Mouse (Mus musculus) liver, embryonic 11.5 days (tissue): ENCODE measurements at regions not wholly inside any gene's neighbourhood (a gene's known extent, or its start where the extent isn't known, plus 50 kb on each side); places are given as distances from the start of the nearest gene placed in this dataset.

ENCODE experiments used
- ATAC-seq: fragments of 200-750 bp; cut with Nextera tagmentation; replicated peaks from 2 replicates; pipeline ENCODE4 v1.8.0; 2017; ENCODE audit warnings: moderate number of reproducible peaks, mild to moderate bottlenecking, moderate TSS enrichment, moderate library complexity; ENCODE audit not compliant: low FRiP score
- DNase-seq: peaks from one replicate; pipeline ENCODE4 v3.0.0-alpha.2; 2017; ENCODE audit warnings: low spot score
- H3K27ac ChIP-seq: fragments of 300-500 bp; sonication (generic); 2 replicates; pipeline ENCODE4 v1.5.1; 2014; ENCODE audit warnings: mild to moderate bottlenecking, low read depth, low read length, control low read depth
- H3K27me3 ChIP-seq: fragments of 300-500 bp; sonication (generic); replicated peaks from 2 replicates; pipeline ENCODE4 v1.6.1; 2014; ENCODE audit warnings: low read length, mixed read lengths; ENCODE audit not compliant: control insufficient read depth, insufficient read depth
- H3K36me3 ChIP-seq: fragments of 300-500 bp; sonication (generic); 2 replicates; pipeline ENCODE4 v1.6.1; 2014; ENCODE audit warnings: mild to moderate bottlenecking, low read length, moderate library complexity, mixed read lengths; ENCODE audit not compliant: control insufficient read depth, insufficient read depth
- H3K4me1 ChIP-seq: fragments of 300-500 bp; sonication (generic); replicated peaks from 2 replicates; pipeline ENCODE4 v1.6.1; 2014; ENCODE audit warnings: low read length, mixed read lengths; ENCODE audit not compliant: control insufficient read depth, insufficient read depth
- H3K4me2 ChIP-seq: fragments of 300-500 bp; sonication (generic); 2 replicates; pipeline ENCODE4 v1.6.1; 2014; ENCODE audit warnings: mild to moderate bottlenecking, control low read depth, moderate library complexity
- H3K4me3 ChIP-seq: fragments of 300-500 bp; sonication (generic); 2 replicates; pipeline ENCODE4 v1.5.1; 2014; ENCODE audit warnings: low read depth, low read length, control low read depth
- H3K9ac ChIP-seq: fragments of 300-500 bp; sonication (generic); 2 replicates; pipeline ENCODE4 v1.6.1; 2014; ENCODE audit warnings: low read depth, low read length, control low read depth
- H3K9me3 ChIP-seq: fragments of 300-500 bp; sonication (generic); 2 replicates; pipeline ENCODE4 v1.6.1; 2016; ENCODE audit warnings: low read length, inconsistent platforms, mixed read lengths; ENCODE audit not compliant: control insufficient read depth
- WGBS: fragments of 180-500 bp; shearing (Covaris S2); extraction: QIAGEN DNeasy Blood & Tissue Kit; methylation state at CpG from one replicate; pipeline ENCODE4 v1.1.7; 2014; 5-methylcytosine and 5-hydroxymethylcytosine counted together

- no peak overlapping the region for H3K4me2 ChIP-seq
- no peaks in the 10 kb centered on the region for H3K27me3 ChIP-seq
- WGBS, result 76% methylated on average over 9 of the region's 9 CpGs
- ATAC-seq (no peak), DNase-seq (no peak)
- no peaks in the 10 kb centered on the region for H3K36me3 ChIP-seq
- no peak overlapping the region for H3K9ac ChIP-seq
- no peak overlapping the region for H3K27ac ChIP-seq
- no peaks in the 10 kb centered on the region for H3K4me1 ChIP-seq
- no peaks in the 10 kb centered on the region for H3K9me3 ChIP-seq
- H3K4me3 ChIP-seq, result no peak overlapping the region
These were observed 281.4 kb downstream of the En1 start for GRCm38 (mm10) chr1:120883632-120884031.

- 63% methylated on average over 6 of the region's 6 CpGs for WGBS
- H3K4me3 ChIP-seq, result no peak overlapping the region
- 0 out of 2 replicates have a peak, but pooled peaks cover 3% of the 10 kb centered on the region for H3K9me3 ChIP-seq
- no peak overlapping the region for H3K27ac ChIP-seq
- no peaks in the 10 kb centered on the region for H3K27me3 ChIP-seq
- ATAC-seq, result no peak
- no peak for DNase-seq
- H3K4me2 ChIP-seq, result no peak overlapping the region
- no peaks in the 10 kb centered on the region for H3K36me3 ChIP-seq
- H3K9ac ChIP-seq, result no peak overlapping the region
- H3K4me1 ChIP-seq, result no peaks in the 10 kb centered on the region
These were observed 308.6 kb downstream of the En1 start for GRCm38 (mm10) chr1:120910801-120911200.

- no peak for ATAC-seq
These were observed 309.9 kb downstream of the En1 start for GRCm38 (mm10) chr1:120911962-120912670.

GRCm38 (mm10) chr1:120921540-120921939, 319.3 kb downstream of the En1 start:
- no peak overlapping the region for H3K4me2 ChIP-seq
- H3K9ac ChIP-seq, result no peak overlapping the region
- ATAC-seq, result no peak
- H3K9me3 ChIP-seq, result no peaks in the 10 kb centered on the region
- DNase-seq, result no peak
- H3K27me3 ChIP-seq, result no peaks in the 10 kb centered on the region
- no peaks in the 10 kb centered on the region for H3K36me3 ChIP-seq
- 74% methylated on average over 3 of the region's 3 CpGs for WGBS
- no peaks in the 10 kb centered on the region for H3K4me1 ChIP-seq
- no peak overlapping the region for H3K4me3 ChIP-seq
- no peak overlapping the region for H3K27ac ChIP-seq

More at GRCm38 (mm10) chr1:120911962-120912670, 309.9 kb downstream of the En1 start:
- no peak overlapping the region for H3K4me2 ChIP-seq
- H3K9me3 ChIP-seq, result 0 out of 2 replicates have a peak, but pooled peaks cover 3% of the 10 kb centered on the region
- H3K4me3 ChIP-seq, result no peak overlapping the region
- H3K36me3 ChIP-seq, result no peaks in the 10 kb centered on the region
- no peak overlapping the region for H3K27ac ChIP-seq
- H3K9ac ChIP-seq, result no peak overlapping the region
- H3K4me1 ChIP-seq, result no peaks in the 10 kb centered on the region
- DNase-seq, result no peak
- no peaks in the 10 kb centered on the region for H3K27me3 ChIP-seq
- WGBS, result 76% methylated on average over 8 of the region's 8 CpGs

- Histone ChIP-seq H3K9ac (no peak overlapping the region), H3K36me3 (no peaks in the 10 kb centered on the region), H3K4me1 (no peaks in the 10 kb centered on the region), H3K27ac (no peak overlapping the region), H3K9me3 (no peaks in the 10 kb centered on the region), H3K27me3 (no peaks in the 10 kb centered on the region), H3K4me3 (no peak overlapping the region), H3K4me2 (no peak overlapping the region)
- no peak for DNase-seq
- no peak for ATAC-seq
- WGBS, result 71% methylated on average over 3 of the region's 3 CpGs
These were observed 323.1 kb downstream of the En1 start for GRCm38 (mm10) chr1:120925271-120925670.

- no peak overlapping the region for H3K4me3 ChIP-seq
- H3K4me1 ChIP-seq, result no peaks in the 10 kb centered on the region
- no peak overlapping the region for H3K4me2 ChIP-seq
- DNase-seq (no peak), ATAC-seq (no peak)
- H3K9ac ChIP-seq, result no peak overlapping the region
- no peak overlapping the region for H3K27ac ChIP-seq
- WGBS, result 77% methylated on average over 7 of the region's 7 CpGs
- no peaks in the 10 kb centered on the region for H3K36me3 ChIP-seq
- no peaks in the 10 kb centered on the region for H3K27me3 ChIP-seq
- no peaks in the 10 kb centered on the region for H3K9me3 ChIP-seq
These were observed 327.9 kb downstream of the En1 start for GRCm38 (mm10) chr1:120930141-120930540.

GRCm38 (mm10) chr1:120935321-120935720, 333.1 kb downstream of the En1 start:
- Histone ChIP-seq H3K4me1 (no peaks in the 10 kb centered on the region), H3K9me3 (no peaks in the 10 kb centered on the region), H3K4me3 (no peak overlapping the region), H3K27ac (no peak overlapping the region), H3K9ac (no peak overlapping the region), H3K36me3 (no peaks in the 10 kb centered on the region), H3K4me2 (no peak overlapping the region), H3K27me3 (no peaks in the 10 kb centered on the region)
- DNase-seq (no peak), ATAC-seq (no peak)
- 81% methylated on average over 3 of the region's 3 CpGs for WGBS

GRCm38 (mm10) chr1:120943711-120944110, 341.5 kb downstream of the En1 start:
- no peak for DNase-seq
- Histone ChIP-seq H3K4me2 (no peak overlapping the region), H3K9me3 (no peaks in the 10 kb centered on the region), H3K36me3 (no peaks in the 10 kb centered on the region), H3K4me3 (no peak overlapping the region), H3K9ac (no peak overlapping the region), H3K4me1 (no peaks in the 10 kb centered on the region), H3K27me3 (no peaks in the 10 kb centered on the region), H3K27ac (no peak overlapping the region)
- ATAC-seq, result no peak
- WGBS, result 73% methylated on average over 4 of the region's 4 CpGs

- WGBS, result 87% methylated on average over 4 of the region's 4 CpGs
- H3K4me3 ChIP-seq, result no peak overlapping the region
- ATAC-seq, result no peak
These were observed 344.1 kb downstream of the En1 start for GRCm38 (mm10) chr1:120946349-120946748.

More at GRCm38 (mm10) chr1:120946349-120946748, 344.1 kb downstream of the En1 start:
- no peaks in the 10 kb centered on the region for H3K36me3 ChIP-seq
- no peak overlapping the region for H3K27ac ChIP-seq
- no peaks in the 10 kb centered on the region for H3K4me1 ChIP-seq
- no peaks in the 10 kb centered on the region for H3K27me3 ChIP-seq
- no peak overlapping the region for H3K9ac ChIP-seq
- DNase-seq, result no peak
- no peak overlapping the region for H3K4me2 ChIP-seq
- no peaks in the 10 kb centered on the region for H3K9me3 ChIP-seq
